Mouse (Mus musculus) C2C12 (cell line): Measurements from ENCODE around the gene Schip1. TPM values are rescaled to one million over a fixed set of nuclear protein-coding genes. Genes with fewer than 3 reads are reported as not detected.

Source experiments
- H3K27me3 ChIP-seq: one replicate; pipeline ENCODE4 v1.6.1; 2011; ENCODE audit not compliant: control insufficient read depth, insufficient read depth, insufficient read length
- H3K36me3 ChIP-seq: one replicate; pipeline ENCODE4 v1.6.1; 2011; ENCODE audit not compliant: control insufficient read depth, insufficient read depth
- H3K4me3 ChIP-seq: one replicate; pipeline ENCODE4 v1.5.1; 2011; ENCODE audit warnings: mild to moderate bottlenecking, control low read depth; ENCODE audit not compliant: poor library complexity, insufficient read depth, severe bottlenecking
- H3K79me2 ChIP-seq: one replicate; pipeline ENCODE4 v1.6.1; 2011; ENCODE audit not compliant: control insufficient read depth, insufficient read depth
- H3K79me3 ChIP-seq: one replicate; pipeline ENCODE4 v1.6.1; 2011; ENCODE audit warnings: low read depth, control low read depth
- H3ac ChIP-seq: one replicate; pipeline ENCODE3; 2011; ENCODE audit warnings: low read depth; ENCODE audit not compliant: control insufficient read depth, insufficient read length
- CEBPB ChIP-seq: IDR thresholded peaks from one replicate; pipeline ENCODE4 v1.6.1; 2011; ENCODE audit warnings: low read depth, mild to moderate bottlenecking, control low read depth, moderate library complexity
- CTCF ChIP-seq: IDR thresholded peaks from one replicate; pipeline ENCODE4 v1.5.1; 2011; ENCODE audit not compliant: control insufficient read depth, insufficient read depth, insufficient read length
- FOSL1 ChIP-seq: IDR thresholded peaks from one replicate; pipeline ENCODE4 v1.8.0; 2011; ENCODE audit warnings: mild to moderate bottlenecking, low read length; ENCODE audit not compliant: poor library complexity, insufficient read depth, severe bottlenecking
- MAX ChIP-seq: IDR thresholded peaks from one replicate; pipeline ENCODE4 v1.6.1; 2011; ENCODE audit warnings: mild to moderate bottlenecking, control low read depth
- MYOD1 ChIP-seq: IDR thresholded peaks from one replicate; pipeline ENCODE4 v1.6.1; 2011; ENCODE audit warnings: low read depth; ENCODE audit not compliant: control insufficient read depth, insufficient read length
- MYOG ChIP-seq: IDR thresholded peaks from one replicate; pipeline ENCODE4 v1.6.1; 2011; ENCODE audit not compliant: control insufficient read depth, insufficient read length; ENCODE audit errors: extremely low read depth
- USF1 ChIP-seq: IDR thresholded peaks from one replicate; pipeline ENCODE4 v1.6.1; 2011; ENCODE audit warnings: low read depth, mild to moderate bottlenecking, control low read depth, moderate library complexity
- polyA plus RNA-seq: library from polyadenylated mRNA; unstranded; fragments of >200 nt; fragmentation: generic; extraction: Trizol; gene quantifications from one replicate; pipeline ENCODE4 v1.2.1, GENCODE M21; 2012; ENCODE audit warnings: missing spikeins

Gene Schip1
- polyA plus RNA-seq, 1 experiment, result 28.6 TPM

- Histone ChIP-seq H3K79me3 (no peaks in the 10 kb centered on the region), H3K4me3 (no peak overlapping the region), H3ac (no peak overlapping the region), H3K27me3 (no peaks in the 10 kb centered on the region), H3K36me3 (no peaks in the 10 kb centered on the region), H3K79me2 (no peaks in the 10 kb centered on the region)
- TF ChIP-seq MYOG (no peak), USF1 (no peak), MYOD1 (no peak), CTCF (no peak), MAX (no peak), CEBPB (no peak), FOSL1 (no peak)
Measured at GRCm38 (mm10) chr3:68660538-68660937, 595.9 kb downstream of the Schip1 start.

DNA sequence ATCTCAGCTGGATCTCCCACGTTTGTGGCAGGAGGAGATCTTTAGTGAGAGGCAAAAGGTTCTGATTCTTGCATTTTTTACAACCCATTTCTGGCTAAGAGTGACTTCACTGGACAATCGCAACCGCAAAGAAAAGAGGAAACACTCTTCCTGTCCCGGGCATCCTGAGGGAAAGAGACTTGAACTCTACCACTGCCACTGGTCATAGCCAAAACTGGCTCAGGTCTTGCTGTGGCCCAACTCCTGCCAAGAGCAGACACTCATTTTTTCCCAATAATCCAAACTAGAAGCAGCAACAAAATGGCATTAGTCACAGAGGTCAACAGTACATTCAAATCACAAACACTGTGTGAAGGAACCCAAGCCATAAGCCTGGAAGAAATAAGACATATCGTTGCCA lies 597.8 kb downstream of the Schip1 start:
- no peak overlapping the region for H3ac ChIP-seq
- H3K36me3 ChIP-seq, result no peaks in the 10 kb centered on the region
- no peaks in the 10 kb centered on the region for H3K27me3 ChIP-seq
- no peak overlapping the region for H3K4me3 ChIP-seq
- TF ChIP-seq USF1 (no peak), CTCF (no peak), MAX (no peak), CEBPB (no peak), MYOG (no peak), MYOD1 (no peak), FOSL1 (no peak)
- no peaks in the 10 kb centered on the region for H3K79me2 ChIP-seq
- no peaks in the 10 kb centered on the region for H3K79me3 ChIP-seq

DNA sequence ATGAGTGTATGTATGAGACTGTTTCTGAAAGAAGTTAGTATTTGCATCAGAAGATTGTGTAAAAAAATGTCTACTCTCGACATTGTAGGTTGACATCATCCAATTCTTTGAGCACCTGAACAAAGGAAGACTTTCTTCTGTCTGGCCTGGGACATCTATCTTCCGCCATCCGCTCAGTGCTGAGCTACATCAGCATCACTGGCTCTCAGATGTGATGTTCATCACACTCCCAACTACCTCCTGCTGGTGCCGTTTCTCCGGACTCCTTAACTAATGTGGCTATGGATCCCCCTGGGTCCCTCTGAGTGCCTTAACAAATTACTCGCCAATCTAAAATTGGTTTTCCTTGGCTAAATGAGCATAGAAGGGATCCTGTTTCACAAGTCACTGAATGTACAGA lies 599.7 kb downstream of the Schip1 start:
- no peak for TF ChIP-seq MAX
- TF ChIP-seq MYOD1, result no peak
- TF ChIP-seq MYOG, result no peak
- TF ChIP-seq FOSL1, result no peak
- TF ChIP-seq CTCF, result no peak
- TF ChIP-seq CEBPB, result no peak
- no peak for TF ChIP-seq USF1
- no peak overlapping the region for H3K4me3 ChIP-seq

GRCm38 (mm10) chr3:68666377-68666776 lies 601.8 kb downstream of the Schip1 start:
- Histone ChIP-seq H3K36me3 (no peaks in the 10 kb centered on the region), H3K4me3 (no peak overlapping the region), H3ac (no peak overlapping the region), H3K27me3 (no peaks in the 10 kb centered on the region), H3K79me3 (no peaks in the 10 kb centered on the region), H3K79me2 (no peaks in the 10 kb centered on the region)
- TF ChIP-seq CEBPB (no peak), CTCF (no peak), MYOG (no peak), USF1 (no peak), FOSL1 (no peak), MYOD1 (no peak), MAX (no peak)

More for the DNA sequence above, 599.7 kb downstream of the Schip1 start:
- Histone ChIP-seq H3ac (no peak overlapping the region), H3K79me3 (no peaks in the 10 kb centered on the region), H3K36me3 (no peaks in the 10 kb centered on the region), H3K27me3 (no peaks in the 10 kb centered on the region), H3K79me2 (no peaks in the 10 kb centered on the region)

DNA sequence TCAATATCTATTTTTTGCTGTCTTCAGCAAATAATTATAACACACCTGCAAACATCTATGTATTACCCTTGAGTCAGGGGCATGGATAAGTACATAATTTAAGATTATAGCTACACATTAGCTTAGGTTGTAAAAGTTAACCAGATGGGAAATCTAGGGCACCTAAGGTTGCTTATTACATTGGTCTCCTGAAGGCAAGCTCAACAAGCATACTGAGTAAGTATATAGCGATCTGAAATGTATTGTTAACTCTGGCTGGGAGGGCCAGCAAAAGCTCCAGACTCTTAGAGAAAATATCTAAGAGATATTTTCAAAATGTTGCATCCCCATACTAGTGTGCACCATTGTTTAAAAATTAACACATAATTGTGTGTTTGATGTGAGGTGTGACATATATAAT lies 603.2 kb downstream of the Schip1 start:
- Histone ChIP-seq H3K4me3 (no peak overlapping the region), H3K79me3 (no peaks in the 10 kb centered on the region), H3K36me3 (no peaks in the 10 kb centered on the region), H3K79me2 (no peaks in the 10 kb centered on the region), H3ac (no peak overlapping the region), H3K27me3 (no peaks in the 10 kb centered on the region)
- no peak for TF ChIP-seq USF1
- no peak for TF ChIP-seq MYOG
- no peak for TF ChIP-seq CEBPB
- no peak for TF ChIP-seq CTCF
- TF ChIP-seq FOSL1, result no peak
- TF ChIP-seq MYOD1, result no peak
- TF ChIP-seq MAX, result no peak

DNA sequence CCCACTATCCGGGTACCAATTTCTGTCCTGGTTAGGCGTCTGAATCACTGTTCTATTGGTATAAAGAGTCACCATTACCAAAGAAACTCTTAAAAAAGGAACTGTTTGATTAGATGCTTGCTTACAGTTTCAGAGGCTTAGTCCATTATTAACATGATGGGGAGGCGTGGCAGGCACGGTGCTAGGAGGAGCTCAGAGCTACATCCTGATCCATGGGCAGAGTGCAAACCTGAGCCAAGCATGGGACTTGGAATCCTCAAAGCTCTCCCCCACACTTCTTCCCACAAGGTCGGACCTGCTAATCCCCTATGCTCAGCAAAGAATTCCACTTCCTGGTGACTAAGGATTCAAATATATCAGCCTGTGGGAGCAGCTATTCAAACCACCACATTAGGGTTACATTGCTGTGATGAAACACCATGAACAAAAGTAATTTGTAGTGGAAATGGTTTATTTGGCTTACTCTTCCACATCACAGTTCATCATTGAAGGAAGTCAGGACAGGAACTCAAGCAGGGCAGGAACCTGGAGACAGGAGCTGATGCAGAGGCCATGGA lies 604.9 kb downstream of the Schip1 start:
- H3K4me3 ChIP-seq, result no peak overlapping the region
- H3K27me3 ChIP-seq, result no peaks in the 10 kb centered on the region
- H3ac ChIP-seq, result no peak overlapping the region
- TF ChIP-seq FOSL1 (no peak), MAX (no peak), CTCF (no peak), USF1 (no peak), CEBPB (no peak)
- H3K79me2 ChIP-seq, result no peaks in the 10 kb centered on the region
- no peaks in the 10 kb centered on the region for H3K36me3 ChIP-seq
- H3K79me3 ChIP-seq, result no peaks in the 10 kb centered on the region
